Mouse (Mus musculus): ENCODE measurements around the gene Iqce. TPM values are rescaled to one million over a fixed set of nuclear protein-coding genes. Genes with fewer than 3 reads are reported as not detected.

The Iqce gene
- polyA plus RNA-seq, 1 experiment from 2014 or later: 28.2 TPM

- Histone ChIP-seq H3K4me1 (peaks cover 42% of the 10 kb centered on the region), H3K36me3 (peaks cover 15% of the 10 kb centered on the region; the same call in 1 of the 2 replicates), H3K4me2 (replicated peaks) (peak within 1 kb of the TSS; percentile 77), H3K9me3 (replicated peaks) (no peaks in the 10 kb centered on the region), H3K4me3 (replicated peaks) (peak within 1 kb of the TSS; percentile 62), H3K9ac (peak within 1 kb of the TSS; percentile 58), H3K27ac (replicated peaks) (peak within 1 kb of the TSS; percentile 93), H3K27me3 (no peaks in the 10 kb centered on the region)
- under 1% methylated on average over 69 of the region's 69 CpGs for WGBS
- ATAC-seq (ENCODE audit: insufficient number of reproducible peaks, low FRiP score, low TSS enrichment, low read depth): peak; percentile 94
These were observed 2.4 kb upstream of the Iqce start, which contains the start of gene Brat1 for GRCm38 (mm10) chr5:140704378-140705251. Brat1 (plus strand) TSS chr5:140705011.

GRCm38 (mm10) chr5:140703480-140704377 is 1.6 kb upstream of the Iqce start:
- H3K27ac ChIP-seq (replicated peaks): peak overlapping the region; percentile 93
- peak overlapping the region; percentile 77 for H3K4me2 ChIP-seq (replicated peaks)
- peaks cover 42% of the 10 kb centered on the region for H3K4me1 ChIP-seq
- H3K9ac ChIP-seq: no peak overlapping the region
- H3K9me3 ChIP-seq (replicated peaks): no peaks in the 10 kb centered on the region
- no peaks in the 10 kb centered on the region for H3K27me3 ChIP-seq
- H3K4me3 ChIP-seq (replicated peaks): peak overlapping the region; percentile 62
- H3K36me3 ChIP-seq: peaks cover 18% of the 10 kb centered on the region; the same call in 1 of the 2 replicates
- 35% methylated on average over 17 of the region's 17 CpGs for WGBS
- ATAC-seq (ENCODE audit: insufficient number of reproducible peaks, low FRiP score, low TSS enrichment, low read depth): no peak

GRCm38 (mm10) chr5:140702618-140703175 is 519 bp upstream of the Iqce start:
- H3K4me1 ChIP-seq: peaks cover 42% of the 10 kb centered on the region
- no peaks in the 10 kb centered on the region for H3K9me3 ChIP-seq (replicated peaks)
- WGBS: 63% methylated on average over 19 of the region's 19 CpGs
- peak overlapping the region; percentile 85 for H3K4me3 ChIP-seq (replicated peaks)
- peaks cover 13% of the 10 kb centered on the region for H3K36me3 ChIP-seq
- H3K27me3 ChIP-seq: no peaks in the 10 kb centered on the region
- peak overlapping the region; percentile 77 for H3K9ac ChIP-seq
- peak overlapping the region; percentile 74 for H3K4me2 ChIP-seq (replicated peaks)
- peak overlapping the region; percentile 91 for H3K27ac ChIP-seq (replicated peaks)
- no peak for ATAC-seq (ENCODE audit: insufficient number of reproducible peaks, low FRiP score, low TSS enrichment, low read depth)

GRCm38 (mm10) chr5:140701661-140702060 is 517 bp downstream of the Iqce start:
- Histone ChIP-seq H3K27ac (replicated peaks) (peak overlapping the region; percentile 91), H3K36me3 (peaks cover 17% of the 10 kb centered on the region), H3K27me3 (no peaks in the 10 kb centered on the region), H3K9ac (peak overlapping the region; percentile 77), H3K4me3 (replicated peaks) (peak overlapping the region; percentile 85), H3K9me3 (replicated peaks) (no peaks in the 10 kb centered on the region), H3K4me2 (replicated peaks) (peak overlapping the region; percentile 74), H3K4me1 (peaks cover 42% of the 10 kb centered on the region)
- 0 out of 2 replicates have a peak, but pooled peaks have one; percentile 0 for ATAC-seq (ENCODE audit: insufficient number of reproducible peaks, low FRiP score, low TSS enrichment, low read depth)
- WGBS: under 1% methylated on average over 25 of the region's 25 CpGs

- Histone ChIP-seq H3K4me2 (replicated peaks) (no peak overlapping the region), H3K4me3 (replicated peaks) (no peak overlapping the region), H3K36me3 (peaks cover 28% of the 10 kb centered on the region), H3K4me1 (peaks cover 31% of the 10 kb centered on the region), H3K9ac (no peak overlapping the region), H3K27ac (replicated peaks) (no peak overlapping the region), H3K9me3 (replicated peaks) (no peaks in the 10 kb centered on the region), H3K27me3 (no peaks in the 10 kb centered on the region)
- ATAC-seq (ENCODE audit: insufficient number of reproducible peaks, low FRiP score, low TSS enrichment, low read depth): no peak
- WGBS: 86% methylated on average over 9 of the region's 9 CpGs
These were observed 2.4 kb downstream of the Iqce start for GRCm38 (mm10) chr5:140699776-140700175.

GRCm38 (mm10) chr5:140695987-140696386 is 6.2 kb downstream of the Iqce start:
- H3K27me3 ChIP-seq: no peaks in the 10 kb centered on the region
- H3K4me3 ChIP-seq (replicated peaks): no peak overlapping the region
- peaks cover 12% of the 10 kb centered on the region for H3K4me1 ChIP-seq
- H3K9me3 ChIP-seq (replicated peaks): no peaks in the 10 kb centered on the region
- no peak overlapping the region for H3K4me2 ChIP-seq (replicated peaks)
- ATAC-seq (ENCODE audit: insufficient number of reproducible peaks, low FRiP score, low TSS enrichment, low read depth): no peak
- H3K36me3 ChIP-seq: peaks cover 43% of the 10 kb centered on the region
- WGBS: 74% methylated on average over 7 of the region's 7 CpGs
- H3K27ac ChIP-seq (replicated peaks): no peak overlapping the region
- H3K9ac ChIP-seq: no peak overlapping the region

- Histone ChIP-seq H3K27me3 (no peaks in the 10 kb centered on the region), H3K4me3 (replicated peaks) (no peak overlapping the region), H3K4me1 (0 out of 2 replicates have a peak, but pooled peaks cover 9% of the 10 kb centered on the region), H3K9me3 (replicated peaks) (no peaks in the 10 kb centered on the region), H3K9ac (no peak overlapping the region), H3K27ac (replicated peaks) (no peak overlapping the region), H3K4me2 (replicated peaks) (no peak overlapping the region), H3K36me3 (peaks cover 60% of the 10 kb centered on the region)
- ATAC-seq (ENCODE audit: insufficient number of reproducible peaks, low FRiP score, low TSS enrichment, low read depth): no peak
- 66% methylated on average over 3 of the region's 3 CpGs for WGBS
These were observed 13.7 kb downstream of the Iqce start for GRCm38 (mm10) chr5:140688434-140688833.

- Histone ChIP-seq H3K27me3 (no peaks in the 10 kb centered on the region), H3K4me3 (replicated peaks) (no peak overlapping the region), H3K4me2 (replicated peaks) (no peak overlapping the region), H3K9me3 (replicated peaks) (no peaks in the 10 kb centered on the region), H3K9ac (no peak overlapping the region), H3K27ac (replicated peaks) (no peak overlapping the region), H3K36me3 (peaks cover 52% of the 10 kb centered on the region), H3K4me1 (0 out of 2 replicates have a peak, but pooled peaks cover 3% of the 10 kb centered on the region)
- ATAC-seq (ENCODE audit: insufficient number of reproducible peaks, low FRiP score, low TSS enrichment, low read depth): 0 out of 2 replicates have a peak, but pooled peaks have one; percentile 6
- WGBS: 49% methylated on average over 16 of the region's 16 CpGs
These were observed 17.6 kb downstream of the Iqce start for GRCm38 (mm10) chr5:140684343-140685148.

GRCm38 (mm10) chr5:140682113-140682512 is 20.1 kb downstream of the Iqce start:
- Histone ChIP-seq H3K9ac (no peak overlapping the region), H3K4me1 (0 out of 2 replicates have a peak, but pooled peaks cover 3% of the 10 kb centered on the region), H3K27me3 (no peaks in the 10 kb centered on the region), H3K27ac (replicated peaks) (no peak overlapping the region), H3K9me3 (replicated peaks) (no peaks in the 10 kb centered on the region), H3K4me2 (replicated peaks) (no peak overlapping the region), H3K4me3 (replicated peaks) (no peak overlapping the region), H3K36me3 (peaks cover 44% of the 10 kb centered on the region)
- ATAC-seq (ENCODE audit: insufficient number of reproducible peaks, low FRiP score, low TSS enrichment, low read depth): no peak
- WGBS: 89% methylated on average over 6 of the region's 6 CpGs

- Histone ChIP-seq H3K4me1 (0 out of 2 replicates have a peak, but pooled peaks cover 3% of the 10 kb centered on the region), H3K9ac (no peak overlapping the region), H3K4me3 (replicated peaks) (no peak overlapping the region), H3K36me3 (peaks cover 44% of the 10 kb centered on the region), H3K4me2 (replicated peaks) (no peak overlapping the region), H3K27ac (replicated peaks) (no peak overlapping the region), H3K9me3 (replicated peaks) (no peaks in the 10 kb centered on the region), H3K27me3 (no peaks in the 10 kb centered on the region)
- WGBS: 88% methylated on average over 1 of the region's 1 CpGs
- no peak for ATAC-seq (ENCODE audit: insufficient number of reproducible peaks, low FRiP score, low TSS enrichment, low read depth)
These were observed 21.2 kb downstream of the Iqce start for GRCm38 (mm10) chr5:140680950-140681349.
